Mouse (Mus musculus): ENCODE measurements at regions not wholly inside any gene's neighbourhood (a gene's known extent, or its start where the extent isn't known, plus 50 kb on each side); places are given as distances from the start of the nearest gene placed in this dataset.

GRCm38 (mm10) chr17:84107497-84107896, 80.2 kb downstream of the Zfp36l2 start:
- no peak for DNase-seq

- no peak for DNase-seq
Observed at GRCm38 (mm10) chr17:84104242-84104641, 83.5 kb downstream of the Zfp36l2 start.

- DNase-seq = no peak
Observed at GRCm38 (mm10) chr17:84103344-84103743, 84.4 kb downstream of the Zfp36l2 start.

GRCm38 (mm10) chr17:84101652-84102051, 86.1 kb downstream of the Zfp36l2 start:
- DNase-seq = no peak

- no peak for DNase-seq
Observed at GRCm38 (mm10) chr17:84100523-84100922, 87.2 kb downstream of the Zfp36l2 start.

- no peak for DNase-seq
Observed at GRCm38 (mm10) chr17:84099737-84100136, 88.0 kb downstream of the Zfp36l2 start.

- no peak for DNase-seq
Observed at GRCm38 (mm10) chr17:84097871-84098430, 89.8 kb downstream of the Zfp36l2 start.

GRCm38 (mm10) chr17:84097286-84097685, 90.5 kb downstream of the Zfp36l2 start:
- no peak for DNase-seq

- peak; percentile 24 for DNase-seq
Observed at GRCm38 (mm10) chr17:84096345-84097260, 91.1 kb downstream of the Zfp36l2 start.

- no peak for DNase-seq
Observed at GRCm38 (mm10) chr17:84095829-84096228, 91.9 kb downstream of the Zfp36l2 start.

GRCm38 (mm10) chr17:84095089-84095488, 92.7 kb downstream of the Zfp36l2 start:
- DNase-seq = no peak

GRCm38 (mm10) chr17:84086394-84086793, 101.4 kb downstream of the Zfp36l2 start:
- DNase-seq = no peak

- DNase-seq = no peak
Observed at GRCm38 (mm10) chr17:84085721-84086120, 102.0 kb downstream of the Zfp36l2 start.

GRCm38 (mm10) chr17:84085232-84085631, 102.5 kb downstream of the Zfp36l2 start:
- DNase-seq = no peak

GRCm38 (mm10) chr17:84083307-84084263, 104.2 kb downstream of the Zfp36l2 start:
- no peak for DNase-seq

GRCm38 (mm10) chr17:84082571-84082970, 105.2 kb downstream of the Zfp36l2 start:
- no peak for DNase-seq

GRCm38 (mm10) chr17:84081751-84082352, 105.9 kb downstream of the Zfp36l2 start:
- no peak for DNase-seq

GRCm38 (mm10) chr17:84075081-84075938, 112.4 kb downstream of the Zfp36l2 start:
- no peak for DNase-seq

- DNase-seq = no peak
Observed at GRCm38 (mm10) chr17:84074000-84074782, 113.6 kb downstream of the Zfp36l2 start.

- no peak for DNase-seq
Observed at GRCm38 (mm10) chr17:84072426-84073030, 115.2 kb downstream of the Zfp36l2 start.

Data from cerebellum, adult 11 months (tissue).